Mouse (Mus musculus): ENCODE measurements around the gene Gm44511. TPM values are rescaled to one million over a fixed set of nuclear protein-coding genes. Genes with fewer than 3 reads are reported as not detected.

Gm44511 gene
- polyA plus RNA-seq (2015; fragmentation: Nextera tagmentation; extraction: Ambion mirVana) = not detected in 2 replicates

DNA sequence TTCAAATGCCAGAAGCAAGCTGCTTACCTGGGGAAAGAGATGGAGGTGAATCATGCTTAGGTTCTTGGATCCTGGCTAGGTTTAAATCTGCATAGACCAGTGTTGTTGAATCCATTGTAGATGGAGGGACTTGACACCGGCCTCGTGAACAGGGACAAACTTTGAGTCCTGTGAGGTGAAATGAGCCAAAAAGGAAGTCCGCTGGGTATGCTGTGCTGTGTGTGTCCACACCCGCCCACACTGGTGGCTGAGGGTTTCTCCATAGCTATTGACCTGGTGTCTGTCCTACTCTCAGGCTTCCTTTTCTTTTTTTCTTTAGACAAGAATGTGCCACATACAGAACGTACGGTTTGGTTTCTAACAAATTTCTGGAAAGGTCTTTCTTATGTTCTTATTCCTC, at the start of gene Gm44511, which contains the start of gene Klrb1b:
Gene Gm44511, minus strand, starts transcription at position 184 of the 400 bp plus-strand sequence.
Gene Klrb1b, minus strand, starts transcription at position 200 of the 400 bp plus-strand sequence.
- WGBS = 89% methylated on average over 6 of the region's 6 CpGs
- Histone ChIP-seq H3K36me3 (ENCODE audit: control insufficient read depth, insufficient read depth, low read length) (no peaks in the 10 kb centered on the region), H3K27ac (ENCODE audit: low read length) (no peak within 1 kb of the TSS), H3K9ac (ENCODE audit: low read depth, low read length) (no peak within 1 kb of the TSS), H3K4me3 (ENCODE audit: low read depth, low read length) (no peak within 1 kb of the TSS), H3K9me3 (replicated peaks; ENCODE audit: control insufficient read depth, low read length, poor library complexity, severe bottlenecking) (no peaks in the 10 kb centered on the region), H3K27me3 (ENCODE audit: control insufficient read depth, insufficient read depth, low read depth, low read length) (no peaks in the 10 kb centered on the region), H3K4me2 (ENCODE audit: low read length) (no peak within 1 kb of the TSS), H3K4me1 (ENCODE audit: control insufficient read depth, insufficient read depth, low read length) (no peaks in the 10 kb centered on the region)
- no peak for ATAC-seq

GRCm38 (mm10) chr6:128871910-128872610, 45.9 kb upstream of the Gm44511 start:
- WGBS = 76% methylated on average over 1 of the region's 1 CpGs
- H3K4me1 ChIP-seq (ENCODE audit: control insufficient read depth, insufficient read depth, low read length) = no peaks in the 10 kb centered on the region
- ATAC-seq = no peak

DNA sequence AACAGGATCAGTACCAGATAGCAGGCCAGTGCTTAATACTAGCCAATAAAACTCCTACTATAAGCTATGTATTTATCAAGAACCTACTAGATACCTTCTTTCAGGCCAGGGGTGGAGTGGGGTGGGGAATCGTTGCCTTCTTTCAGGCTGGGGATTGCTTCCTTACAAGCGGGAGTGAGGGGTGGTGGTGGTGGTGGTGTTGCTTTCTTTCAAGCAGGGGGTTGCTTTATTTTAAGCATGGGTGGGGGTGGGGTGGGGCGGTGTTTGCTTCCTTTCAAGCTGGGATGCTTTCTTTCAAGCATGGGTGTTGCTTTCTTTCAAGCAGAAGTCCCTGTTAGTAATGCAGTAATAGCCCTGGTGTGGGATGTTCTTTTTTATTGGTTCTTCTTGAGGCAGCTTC, 42.7 kb upstream of the Gm44511 start:
- H3K4me1 ChIP-seq (ENCODE audit: control insufficient read depth, insufficient read depth, low read length) = no peaks in the 10 kb centered on the region
- H3K27me3 ChIP-seq (ENCODE audit: control insufficient read depth, insufficient read depth, low read depth, low read length) = no peaks in the 10 kb centered on the region
- H3K27ac ChIP-seq (ENCODE audit: low read length) = no peak overlapping the region
- no peak overlapping the region for H3K4me3 ChIP-seq (ENCODE audit: low read depth, low read length)
- H3K4me2 ChIP-seq (ENCODE audit: low read length) = no peak overlapping the region
- H3K36me3 ChIP-seq (ENCODE audit: control insufficient read depth, insufficient read depth, low read length) = no peaks in the 10 kb centered on the region
- no peak for ATAC-seq
- H3K9ac ChIP-seq (ENCODE audit: low read depth, low read length) = no peak overlapping the region
- WGBS = 8% methylated on average over 3 of the region's 3 CpGs
- H3K9me3 ChIP-seq (replicated peaks; ENCODE audit: control insufficient read depth, low read length, poor library complexity, severe bottlenecking) = no peaks in the 10 kb centered on the region

More at GRCm38 (mm10) chr6:128871910-128872610, 45.9 kb upstream of the Gm44511 start:
- H3K27ac ChIP-seq (ENCODE audit: low read length) = no peak overlapping the region
- no peak overlapping the region for H3K4me2 ChIP-seq (ENCODE audit: low read length)
- H3K9ac ChIP-seq (ENCODE audit: low read depth, low read length) = no peak overlapping the region
- H3K9me3 ChIP-seq (replicated peaks; ENCODE audit: control insufficient read depth, low read length, poor library complexity, severe bottlenecking) = no peaks in the 10 kb centered on the region; the same call in 1 of the 2 replicates
- H3K4me3 ChIP-seq (ENCODE audit: low read depth, low read length) = no peak overlapping the region
- no peaks in the 10 kb centered on the region for H3K36me3 ChIP-seq (ENCODE audit: control insufficient read depth, insufficient read depth, low read length)
- H3K27me3 ChIP-seq (ENCODE audit: control insufficient read depth, insufficient read depth, low read depth, low read length) = no peaks in the 10 kb centered on the region

- no peaks in the 10 kb centered on the region for H3K36me3 ChIP-seq (ENCODE audit: control insufficient read depth, insufficient read depth, low read length)
- ATAC-seq = no peak
- no peak overlapping the region for H3K27ac ChIP-seq (ENCODE audit: low read length)
- 89% methylated on average over 2 of the region's 2 CpGs for whole genome bisulfite sequencing
- H3K27me3 ChIP-seq (ENCODE audit: control insufficient read depth, insufficient read depth, low read depth, low read length) = no peaks in the 10 kb centered on the region
- H3K4me2 ChIP-seq (ENCODE audit: low read length) = no peak overlapping the region
- no peaks in the 10 kb centered on the region for H3K9me3 ChIP-seq (replicated peaks; ENCODE audit: control insufficient read depth, low read length, poor library complexity, severe bottlenecking)
- no peaks in the 10 kb centered on the region for H3K4me1 ChIP-seq (ENCODE audit: control insufficient read depth, insufficient read depth, low read length)
- no peak overlapping the region for H3K9ac ChIP-seq (ENCODE audit: low read depth, low read length)
- H3K4me3 ChIP-seq (ENCODE audit: low read depth, low read length) = no peak overlapping the region
Observed at GRCm38 (mm10) chr6:128857976-128858375, 31.9 kb upstream of the Gm44511 start.

GRCm38 (mm10) chr6:128856250-128856649, 30.1 kb upstream of the Gm44511 start:
- Histone ChIP-seq H3K4me2 (ENCODE audit: low read length) (no peak overlapping the region), H3K27ac (ENCODE audit: low read length) (no peak overlapping the region), H3K36me3 (ENCODE audit: control insufficient read depth, insufficient read depth, low read length) (no peaks in the 10 kb centered on the region), H3K4me3 (ENCODE audit: low read depth, low read length) (no peak overlapping the region), H3K4me1 (ENCODE audit: control insufficient read depth, insufficient read depth, low read length) (no peaks in the 10 kb centered on the region), H3K9ac (ENCODE audit: low read depth, low read length) (no peak overlapping the region), H3K9me3 (replicated peaks; ENCODE audit: control insufficient read depth, low read length, poor library complexity, severe bottlenecking) (no peaks in the 10 kb centered on the region), H3K27me3 (ENCODE audit: control insufficient read depth, insufficient read depth, low read depth, low read length) (no peaks in the 10 kb centered on the region)
- ATAC-seq = no peak
- WGBS = 64% methylated on average over 5 of the region's 5 CpGs

DNA sequence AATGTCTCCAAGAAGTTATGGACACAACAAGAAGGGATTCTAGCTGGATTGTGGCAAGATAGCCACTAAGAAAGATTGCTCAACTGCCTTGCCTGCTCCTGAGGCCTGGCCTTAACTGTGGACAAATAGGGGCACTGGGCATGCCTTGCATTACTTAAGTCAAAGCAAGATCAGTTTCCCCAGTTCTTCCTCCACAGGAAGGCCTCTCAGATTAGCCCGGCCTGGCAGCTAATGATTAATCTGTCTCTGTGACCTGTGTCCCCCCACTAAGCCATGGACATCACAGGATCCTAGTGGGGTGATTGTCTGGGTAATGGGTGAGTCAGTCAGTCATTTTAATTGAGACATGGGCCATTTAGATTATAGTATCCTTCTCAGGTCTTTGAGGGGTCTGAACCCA, 29.4 kb upstream of the Gm44511 start:
- Histone ChIP-seq H3K27ac (ENCODE audit: low read length) (no peak overlapping the region), H3K4me1 (ENCODE audit: control insufficient read depth, insufficient read depth, low read length) (no peaks in the 10 kb centered on the region), H3K27me3 (ENCODE audit: control insufficient read depth, insufficient read depth, low read depth, low read length) (no peaks in the 10 kb centered on the region), H3K36me3 (ENCODE audit: control insufficient read depth, insufficient read depth, low read length) (no peaks in the 10 kb centered on the region), H3K9me3 (replicated peaks; ENCODE audit: control insufficient read depth, low read length, poor library complexity, severe bottlenecking) (no peaks in the 10 kb centered on the region), H3K4me2 (ENCODE audit: low read length) (no peak overlapping the region), H3K4me3 (ENCODE audit: low read depth, low read length) (no peak overlapping the region), H3K9ac (ENCODE audit: low read depth, low read length) (no peak overlapping the region)
- no peak for ATAC-seq
- 75% methylated on average over 1 of the region's 1 CpGs for WGBS

DNA sequence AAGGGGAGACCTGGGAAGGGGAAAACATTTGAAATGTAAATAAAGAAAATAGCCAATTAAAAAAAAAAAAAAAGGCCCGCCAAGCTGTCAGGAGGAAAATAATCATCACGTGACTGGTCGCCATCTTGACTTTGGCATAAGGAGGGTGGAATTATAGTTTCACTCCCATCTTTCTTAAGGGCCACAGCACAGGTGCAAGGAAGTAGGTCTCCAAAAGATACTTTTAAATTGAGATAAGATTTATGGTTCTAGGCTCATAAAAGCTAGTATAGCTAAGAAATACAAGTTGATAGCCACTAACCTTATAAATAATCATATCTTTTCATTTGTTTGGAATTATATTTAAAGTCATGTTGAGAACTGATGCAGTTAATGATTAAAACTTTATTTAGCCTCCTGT, 28.8 kb upstream of the Gm44511 start:
- WGBS = 94% methylated on average over 3 of the region's 3 CpGs
- no peak for ATAC-seq
- no peak overlapping the region for H3K9ac ChIP-seq (ENCODE audit: low read depth, low read length)
- H3K4me2 ChIP-seq (ENCODE audit: low read length) = no peak overlapping the region
- no peaks in the 10 kb centered on the region for H3K4me1 ChIP-seq (ENCODE audit: control insufficient read depth, insufficient read depth, low read length)
- no peaks in the 10 kb centered on the region for H3K36me3 ChIP-seq (ENCODE audit: control insufficient read depth, insufficient read depth, low read length)
- no peaks in the 10 kb centered on the region for H3K27me3 ChIP-seq (ENCODE audit: control insufficient read depth, insufficient read depth, low read depth, low read length)
- no peaks in the 10 kb centered on the region for H3K9me3 ChIP-seq (replicated peaks; ENCODE audit: control insufficient read depth, low read length, poor library complexity, severe bottlenecking)
- H3K4me3 ChIP-seq (ENCODE audit: low read depth, low read length) = no peak overlapping the region
- H3K27ac ChIP-seq (ENCODE audit: low read length) = no peak overlapping the region

- Histone ChIP-seq H3K4me2 (ENCODE audit: low read length) (peak overlapping the region; percentile 20), H3K4me1 (ENCODE audit: control insufficient read depth, insufficient read depth, low read length) (no peaks in the 10 kb centered on the region), H3K27ac (ENCODE audit: low read length) (no peak overlapping the region), H3K9ac (ENCODE audit: low read depth, low read length) (no peak overlapping the region), H3K36me3 (ENCODE audit: control insufficient read depth, insufficient read depth, low read length) (no peaks in the 10 kb centered on the region), H3K4me3 (ENCODE audit: low read depth, low read length) (no peak overlapping the region), H3K27me3 (ENCODE audit: control insufficient read depth, insufficient read depth, low read depth, low read length) (no peaks in the 10 kb centered on the region), H3K9me3 (replicated peaks; ENCODE audit: control insufficient read depth, low read length, poor library complexity, severe bottlenecking) (no peaks in the 10 kb centered on the region)
- peak; percentile 83 for ATAC-seq
- WGBS = 44% methylated on average over 12 of the region's 12 CpGs
Observed at GRCm38 (mm10) chr6:128854024-128854820, 28.1 kb upstream of the Gm44511 start.

GRCm38 (mm10) chr6:128852766-128853165, 26.7 kb upstream of the Gm44511 start:
- Histone ChIP-seq H3K27me3 (ENCODE audit: control insufficient read depth, insufficient read depth, low read depth, low read length) (no peaks in the 10 kb centered on the region), H3K9ac (ENCODE audit: low read depth, low read length) (no peak overlapping the region), H3K4me2 (ENCODE audit: low read length) (no peak overlapping the region), H3K4me1 (ENCODE audit: control insufficient read depth, insufficient read depth, low read length) (no peaks in the 10 kb centered on the region), H3K4me3 (ENCODE audit: low read depth, low read length) (no peak overlapping the region), H3K9me3 (replicated peaks; ENCODE audit: control insufficient read depth, low read length, poor library complexity, severe bottlenecking) (no peaks in the 10 kb centered on the region), H3K27ac (ENCODE audit: low read length) (no peak overlapping the region), H3K36me3 (ENCODE audit: control insufficient read depth, insufficient read depth, low read length) (no peaks in the 10 kb centered on the region)
- 89% methylated on average over 3 of the region's 3 CpGs for WGBS
- no peak for ATAC-seq

Data from midbrain, embryonic 16.5 days (tissue).